Mouse (Mus musculus) liver, embryonic 14.5 days (tissue): ENCODE results near the gene Fcgrt. TPM values are rescaled to one million over a fixed set of nuclear protein-coding genes. Genes with fewer than 3 reads are reported as not detected.
"Not testable (repeated sequence)": the region's sequence is repeated elsewhere in the genome, so short reads cannot be mapped to it uniquely, and the experiment has no call there.

Experiments
- ATAC-seq: fragments of 200-750 bp; cut with Nextera tagmentation; 2 replicates; pipeline ENCODE4 v1.8.0; 2017; ENCODE audit warnings: moderate number of reproducible peaks, mild to moderate bottlenecking, moderate library complexity; ENCODE audit not compliant: insufficient read depth
- DNase-seq, 3 experiments: peaks; one replicate each; pipeline ENCODE4 v3.0.0-alpha.2; 2012 to 2013; ENCODE audit warnings: low read depth in 3 of 3, low spot score in 3 of 3
- H3K27ac ChIP-seq: fragments of 300-500 bp; sonication (generic); 2 replicates; pipeline ENCODE4 v1.5.1; 2014; ENCODE audit warnings: moderate library complexity, mild to moderate bottlenecking, control low read depth, inconsistent platforms
- H3K27me3 ChIP-seq: fragments of 300-500 bp; sonication (generic); 2 replicates; pipeline ENCODE4 v1.6.1; 2014; ENCODE audit warnings: mild to moderate bottlenecking, low read length, moderate library complexity; ENCODE audit not compliant: control insufficient read depth, insufficient read depth
- H3K36me3 ChIP-seq: fragments of 300-500 bp; sonication (generic); replicated peaks from 2 replicates; pipeline ENCODE4 v1.6.1; 2014; ENCODE audit warnings: low read depth; ENCODE audit not compliant: control insufficient read depth, insufficient read depth
- H3K4me1 ChIP-seq, 2 experiments: fragments of 200-500 bp in 1 of 2; fragments of 300-500 bp in 1 of 2; sonication (generic) in 1 of 2; replicated peaks; 2 replicates each; pipeline ENCODE4 v1.6.1; 2012 to 2014; ENCODE audit warnings: antibody characterized with exemption in 1 of 2, inconsistent platforms in 1 of 2, low read length in 1 of 2; ENCODE audit not compliant: control insufficient read depth in 2 of 2, insufficient read depth in 2 of 2
- H3K4me2 ChIP-seq: fragments of 300-500 bp; sonication (generic); 2 replicates; pipeline ENCODE4 v1.6.1; 2014; ENCODE audit warnings: low read depth, mild to moderate bottlenecking, control low read depth, moderate library complexity
- H3K4me3 ChIP-seq, 2 experiments: fragments of 200-500 bp in 1 of 2; fragments of 300-500 bp in 1 of 2; sonication (generic) in 1 of 2; 2 replicates each; pipeline ENCODE4 v1.5.1; 2012 to 2014; ENCODE audit warnings: low read depth in 2 of 2, low read length in 2 of 2, mild to moderate bottlenecking in 2 of 2, control low read depth in 1 of 2, inconsistent platforms in 1 of 2, moderate library complexity in 1 of 2; ENCODE audit not compliant: insufficient read depth in 1 of 2
- H3K9ac ChIP-seq: fragments of 300-500 bp; sonication (generic); replicated peaks from 2 replicates; pipeline ENCODE4 v1.6.1; 2014; ENCODE audit warnings: mild to moderate bottlenecking, control low read depth, moderate library complexity
- H3K9me3 ChIP-seq: fragments of 300-500 bp; sonication (generic); 2 replicates; pipeline ENCODE4 v1.6.1; 2016; ENCODE audit warnings: low read length, mixed read lengths; ENCODE audit not compliant: control insufficient read depth
- CTCF ChIP-seq: IDR thresholded peaks from 2 replicates; pipeline ENCODE4 v1.5.1; 2016; ENCODE audit warnings: antibody characterized with exemption, low read depth, control low read depth
- EP300 ChIP-seq: IDR thresholded peaks from 2 replicates; pipeline ENCODE4 v1.6.1; 2016; ENCODE audit warnings: antibody characterized with exemption, low read depth
- WGBS: fragments of 180-500 bp; shearing (Covaris S2); extraction: QIAGEN DNeasy Blood & Tissue Kit; methylation state at CpG from one replicate; pipeline ENCODE4 v1.1.7; 2014; ENCODE audit not compliant: insufficient replicate concordance; 5-methylcytosine and 5-hydroxymethylcytosine counted together
- polyA plus RNA-seq, 2 experiments: library from polyadenylated mRNA; depleted of rRNA in 1 of 2; stranded (reverse) in 1 of 2; unstranded in 1 of 2; fragments of >200 nt; fragmentation: Nextera tagmentation in 1 of 2; extraction: Ambion mirVana in 1 of 2; gene quantifications; 2 replicates each; pipeline versions ENCODE4 v1.2.1 to v1.2.3; 2012 to 2014

Gene Fcgrt
- polyA plus RNA-seq, 2 experiments: 14.9 to 35.5 TPM

GRCm38 (mm10) chr7:45126844-45127699 is 23.4 kb upstream of the Fcgrt start:
- Histone ChIP-seq H3K9ac (peak overlapping the region; percentile 94), H3K9me3 (no peaks in the 10 kb centered on the region), H3K27me3 (no peaks in the 10 kb centered on the region), H3K4me1 (peaks cover 23 to 31% of the 10 kb centered on the region in 2 experiments), H3K27ac (peak overlapping the region; percentile 83), H3K4me3 (peak overlapping the region; percentile 87 to 91), H3K36me3 (peaks cover 35% of the 10 kb centered on the region), H3K4me2 (peak overlapping the region; percentile 85)
- WGBS: 10% methylated on average over 21 of the region's 21 CpGs
- TF ChIP-seq CTCF (no peak; the same call in 1 of the 2 replicates), EP300 (no peak)
- ATAC-seq (no peak), DNase-seq (no peak)

GRCm38 (mm10) chr7:45126147-45126843 is 22.6 kb upstream of the Fcgrt start:
- 50% methylated on average over 17 of the region's 17 CpGs for WGBS
- H3K9me3 ChIP-seq: no peaks in the 10 kb centered on the region
- TF ChIP-seq EP300 (no peak), CTCF (no peak)
- H3K4me2 ChIP-seq: peak overlapping the region; percentile 85
- ATAC-seq (no peak), DNase-seq (no peak)
- H3K9ac ChIP-seq: peak overlapping the region; percentile 94
- H3K27ac ChIP-seq: peak overlapping the region; percentile 83
- no peaks in the 10 kb centered on the region for H3K27me3 ChIP-seq
- H3K36me3 ChIP-seq: peaks cover 43% of the 10 kb centered on the region
- H3K4me1 ChIP-seq: peaks cover 23 to 35% of the 10 kb centered on the region in 2 experiments
- peak overlapping the region; percentile 87 to 91 for H3K4me3 ChIP-seq

GRCm38 (mm10) chr7:45125649-45126048 is 22.0 kb upstream of the Fcgrt start:
- H3K27ac ChIP-seq: peak overlapping the region; percentile 83
- 63% methylated on average over 5 of the region's 5 CpGs for WGBS
- peaks cover 49% of the 10 kb centered on the region for H3K36me3 ChIP-seq
- not testable (repeated sequence) for H3K27me3 ChIP-seq, ATAC-seq, DNase-seq, H3K9me3 ChIP-seq, H3K9ac ChIP-seq
- peak overlapping the region; percentile 85 for H3K4me2 ChIP-seq
- H3K4me1 ChIP-seq: peaks cover 23 to 35% of the 10 kb centered on the region in 2 experiments
- peak overlapping the region in 1 of 2 experiments; percentile 91; a peak in 1 of 4 replicates for H3K4me3 ChIP-seq

GRCm38 (mm10) chr7:45125144-45125600 is 21.5 kb upstream of the Fcgrt start:
- H3K9me3 ChIP-seq: no peaks in the 10 kb centered on the region
- H3K4me1 ChIP-seq: peaks cover 22 to 34% of the 10 kb centered on the region in 2 experiments
- H3K9ac ChIP-seq: no peak overlapping the region
- no peak overlapping the region; a peak in 1 of 4 replicates for H3K4me3 ChIP-seq
- peak overlapping the region; percentile 74 for H3K27ac ChIP-seq
- 13% methylated on average over 7 of the region's 7 CpGs for WGBS
- no peak for ATAC-seq
- peak; percentile 55 to 61 (median 57) for DNase-seq
- TF ChIP-seq EP300: no peak
- TF ChIP-seq CTCF: 0 out of 2 replicates have a peak, but pooled peaks have one; percentile 34
- peak overlapping the region; percentile 83 for H3K4me2 ChIP-seq
- H3K36me3 ChIP-seq: peaks cover 53% of the 10 kb centered on the region
- no peaks in the 10 kb centered on the region for H3K27me3 ChIP-seq
